Mouse (Mus musculus) thymus, postnatal 4 days (tissue): ENCODE results near the gene Pdzrn3.
A peak's percentile ranks its signal among the peaks of the same experiment; 100 is the strongest.

Experiments used
- DNase-seq: peaks from one replicate; pipeline ENCODE4 v3.0.0; 2021

The Pdzrn3 gene

DNA sequence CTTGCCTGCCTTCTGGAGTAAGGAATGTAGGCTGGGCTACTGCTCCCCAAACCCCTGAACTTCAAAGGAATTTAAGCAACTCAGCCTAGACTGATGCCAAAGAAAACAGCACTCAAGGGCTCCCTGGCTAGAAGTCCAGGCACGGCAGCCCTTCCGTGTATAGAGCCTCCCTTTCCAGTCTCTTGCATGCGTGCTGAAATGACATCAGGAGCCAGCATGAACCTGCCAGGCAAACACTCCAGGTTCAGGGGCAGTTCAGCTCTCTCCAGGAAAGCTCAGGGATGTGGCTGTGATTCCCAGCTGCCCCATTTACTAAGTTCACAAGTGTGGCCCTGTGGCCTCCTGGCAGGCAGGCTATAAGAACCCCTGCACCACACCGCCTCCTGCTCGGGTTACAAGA is 126.5 kb downstream of the Pdzrn3 start:
- no peak for DNase-seq

DNA sequence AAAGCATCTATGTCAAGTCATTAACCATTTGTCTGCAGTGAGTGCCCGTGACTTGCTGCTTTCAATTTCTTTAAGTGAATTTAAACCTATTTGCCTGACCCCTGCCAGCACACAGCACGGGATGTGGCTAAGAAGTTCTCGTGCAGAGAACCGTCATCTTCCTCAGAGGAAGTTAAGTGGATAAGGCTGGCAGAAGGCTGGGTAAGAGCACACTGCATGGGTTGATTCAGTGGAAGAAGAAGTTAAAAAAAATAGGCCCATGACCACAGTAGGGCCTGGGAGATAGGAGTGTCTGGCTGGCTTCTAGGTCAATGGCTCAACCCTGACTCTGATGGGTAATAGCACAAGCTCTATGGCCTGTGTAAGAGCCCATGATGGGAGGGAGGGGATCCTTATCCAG is 131.6 kb downstream of the Pdzrn3 start:
- no peak for DNase-seq

DNA sequence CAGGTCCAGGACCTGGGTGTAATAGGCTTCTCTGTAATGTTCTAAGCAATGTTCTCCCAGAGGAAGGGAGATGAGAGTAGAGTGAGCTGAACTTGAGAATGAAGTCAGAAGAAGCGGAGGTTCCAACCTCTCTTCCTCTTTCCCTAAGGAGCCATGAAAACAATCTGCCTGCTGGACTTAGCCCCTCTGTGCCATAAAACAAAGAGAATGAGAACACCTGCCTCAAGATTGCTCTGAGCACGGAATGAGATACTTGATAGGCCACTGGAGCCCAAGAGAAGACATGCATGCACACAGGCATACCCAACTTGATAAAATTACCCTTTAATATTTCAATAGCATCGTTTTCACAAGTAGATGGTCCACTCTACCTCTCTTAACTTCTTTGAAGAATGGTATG is 133.3 kb downstream of the Pdzrn3 start:
- DNase-seq: no peak

DNA sequence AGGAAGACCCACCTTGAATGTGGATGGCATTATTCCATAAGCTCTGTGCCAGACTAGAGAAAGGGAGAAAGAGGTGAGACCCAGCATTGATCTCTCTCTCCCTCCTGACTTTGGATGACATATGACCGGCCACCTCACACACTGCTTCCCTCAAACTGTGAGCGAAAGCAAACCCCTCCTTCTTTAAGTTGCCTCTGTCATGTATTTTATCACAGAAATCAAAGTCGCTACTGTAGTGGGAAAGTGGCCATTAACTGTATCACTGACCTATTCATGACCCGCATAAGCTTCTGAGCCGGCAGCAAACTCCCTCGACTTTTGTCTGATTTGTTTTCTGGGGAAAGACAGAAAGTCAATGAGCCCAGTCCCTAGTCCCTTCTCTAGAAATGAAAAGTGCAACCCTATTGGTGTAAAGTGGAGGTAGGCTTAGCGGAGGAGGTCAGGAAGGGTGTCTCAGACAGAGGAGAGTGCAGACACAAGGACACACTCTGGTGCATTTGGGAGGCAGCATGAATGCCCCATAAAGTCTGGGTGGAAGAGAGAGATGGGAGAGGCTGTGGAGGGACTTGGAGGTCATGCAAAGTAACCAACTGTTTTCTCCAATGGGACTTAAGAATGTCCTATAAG is 134.4 kb downstream of the Pdzrn3 start:
- DNase-seq: no peak

DNA sequence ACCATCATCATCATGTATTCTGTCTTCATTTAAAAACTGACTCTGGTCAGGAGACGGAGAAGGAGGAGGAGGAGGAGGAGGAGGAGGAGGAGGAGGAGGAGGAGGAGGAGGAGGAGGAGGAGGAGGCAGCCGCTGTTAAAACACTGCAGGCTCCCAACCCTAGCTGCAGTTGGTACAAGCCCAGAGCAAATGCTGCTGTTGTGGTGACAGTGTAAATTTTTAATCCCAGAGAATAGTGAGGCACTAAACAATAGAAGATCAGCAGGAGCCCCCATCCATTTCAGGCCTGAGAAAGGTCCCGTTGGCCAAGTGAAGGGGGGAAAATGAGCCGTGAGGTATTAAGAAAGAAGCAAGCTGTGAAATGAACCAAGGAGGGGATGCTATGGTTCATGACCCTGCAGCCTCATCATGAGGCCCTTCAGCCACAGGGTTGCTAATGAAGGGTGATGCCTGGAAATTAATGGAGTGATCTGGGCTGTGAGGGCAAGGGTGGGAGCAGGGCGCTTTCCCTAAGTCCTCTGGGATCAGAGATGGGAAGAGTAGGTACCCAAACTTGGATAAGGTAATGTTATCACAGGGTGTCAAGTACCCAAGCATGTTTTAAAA is 141.0 kb downstream of the Pdzrn3 start:
- DNase-seq: no peak

DNA sequence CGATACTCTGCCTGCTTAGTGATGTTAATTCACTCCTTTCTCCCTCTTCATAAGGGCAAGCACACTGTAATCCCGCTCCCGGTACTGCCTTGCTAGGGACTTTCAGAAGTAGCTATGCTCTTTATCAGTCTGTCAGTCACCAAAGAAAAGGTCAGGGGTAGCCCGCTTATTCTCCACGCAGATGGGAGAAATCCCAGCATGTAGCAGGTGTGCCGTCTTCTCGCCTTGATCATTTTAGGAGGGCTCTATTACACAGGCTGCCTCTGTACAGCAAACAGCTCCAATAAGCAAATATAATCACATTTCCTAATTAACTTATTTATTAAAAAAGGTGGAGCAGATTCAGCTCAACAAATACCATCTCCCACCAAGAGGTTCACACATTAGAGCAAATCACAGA is 141.5 kb downstream of the Pdzrn3 start:
- DNase-seq: no peak

DNA sequence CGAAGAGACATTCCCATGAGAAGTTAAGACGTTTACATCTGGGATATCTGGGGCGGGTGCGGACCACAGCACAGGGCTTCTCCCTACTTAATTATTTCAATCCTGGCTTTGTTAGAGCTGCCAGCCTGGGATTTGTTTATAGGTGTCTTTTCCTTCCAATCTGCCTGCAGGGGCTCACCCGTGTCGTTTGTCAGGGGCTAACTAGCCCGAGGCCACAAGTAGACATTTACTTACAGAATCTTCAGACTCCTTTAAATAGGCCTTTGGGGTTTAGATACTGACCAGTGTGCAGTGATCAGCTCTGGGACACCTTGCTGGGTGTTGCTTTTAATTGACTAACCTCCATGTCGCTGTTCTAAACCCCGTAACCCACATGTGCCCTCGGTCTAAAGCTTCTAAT is 143.3 kb downstream of the Pdzrn3 start:
- DNase-seq: no peak

DNA sequence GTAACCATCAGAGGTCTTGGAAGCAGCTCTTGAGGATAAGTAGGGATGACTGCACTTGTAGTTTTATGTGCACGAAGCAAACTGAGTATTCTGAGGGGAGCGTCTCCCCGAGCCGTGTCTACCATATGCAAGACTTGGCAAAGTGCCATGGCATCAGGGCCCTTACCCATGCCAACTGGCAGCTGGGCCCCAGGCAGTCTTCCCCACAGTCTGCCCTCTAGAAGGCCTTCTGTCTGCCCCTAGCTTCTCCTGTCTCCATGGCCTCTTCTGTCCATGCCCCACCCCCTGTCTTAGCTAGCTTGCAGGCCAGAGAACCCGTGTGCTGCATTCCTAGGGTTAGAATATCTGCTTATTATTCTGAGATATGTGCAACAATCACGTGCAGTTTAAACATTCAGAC is 144.0 kb downstream of the Pdzrn3 start:
- DNase-seq: no peak

DNA sequence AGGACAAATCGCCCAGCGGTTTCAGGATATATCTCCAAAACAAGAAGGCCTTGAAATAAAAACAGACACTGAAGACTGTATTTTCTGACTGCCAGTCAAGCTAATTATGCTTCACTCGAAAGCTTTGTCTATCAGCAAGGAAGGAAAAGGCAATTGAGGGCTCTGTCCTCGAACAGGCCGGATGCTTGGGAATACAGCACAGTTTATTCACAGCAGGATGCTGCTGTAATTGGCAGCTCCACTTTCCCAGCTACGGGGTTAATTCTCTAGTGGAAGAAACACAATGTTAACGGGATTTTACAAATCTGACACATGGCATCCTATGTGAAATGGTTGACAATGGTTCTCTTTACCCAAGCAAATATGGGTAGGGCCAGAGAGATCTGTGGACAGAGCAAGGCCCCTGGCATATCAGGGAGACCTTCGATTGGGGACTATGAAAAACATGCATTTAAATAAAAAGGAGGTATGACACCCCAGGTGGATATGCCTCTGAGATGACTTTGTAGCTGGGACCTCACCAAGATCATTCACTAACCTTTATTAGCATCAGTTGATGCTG is 150.3 kb downstream of the Pdzrn3 start:
- no peak for DNase-seq

DNA sequence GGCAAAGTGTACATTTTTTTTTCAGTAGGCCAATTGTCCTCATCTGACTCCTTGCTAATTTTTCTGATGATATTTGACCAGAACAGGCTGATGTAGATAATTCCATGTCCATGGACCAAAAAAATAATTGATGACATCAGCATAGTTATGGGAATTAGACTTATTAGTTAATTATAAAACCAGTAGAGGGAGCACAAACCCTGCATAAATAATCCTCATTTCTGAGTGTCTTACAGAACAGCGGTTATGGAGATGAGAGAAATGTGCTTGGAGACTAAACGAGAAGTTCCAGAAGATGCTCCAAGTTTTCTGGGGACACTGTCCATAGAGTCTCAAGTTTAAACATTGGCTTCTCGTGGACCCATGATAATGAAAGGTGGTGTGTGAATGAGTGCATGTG is 157.4 kb downstream of the Pdzrn3 start:
- no peak for DNase-seq

DNA sequence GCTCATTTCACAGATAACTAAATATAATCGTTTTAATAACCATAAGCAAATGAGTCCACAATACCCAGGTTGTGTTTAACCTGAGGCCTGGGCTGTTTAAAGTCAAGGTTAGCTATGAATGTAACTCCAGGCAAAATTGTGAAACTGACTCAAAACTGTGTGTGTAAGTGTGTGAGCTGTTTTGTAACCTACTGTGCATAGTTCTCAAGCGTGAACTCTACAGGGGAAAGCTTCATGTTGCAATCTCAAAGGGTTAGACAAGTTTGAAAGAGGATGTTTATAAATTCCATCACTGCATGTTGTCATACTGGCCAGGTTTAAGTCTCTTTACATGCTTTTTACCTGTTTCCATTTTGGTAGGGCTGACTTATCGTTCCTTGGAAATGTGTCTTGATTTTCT is 158.7 kb downstream of the Pdzrn3 start:
- DNase-seq: no peak

DNA sequence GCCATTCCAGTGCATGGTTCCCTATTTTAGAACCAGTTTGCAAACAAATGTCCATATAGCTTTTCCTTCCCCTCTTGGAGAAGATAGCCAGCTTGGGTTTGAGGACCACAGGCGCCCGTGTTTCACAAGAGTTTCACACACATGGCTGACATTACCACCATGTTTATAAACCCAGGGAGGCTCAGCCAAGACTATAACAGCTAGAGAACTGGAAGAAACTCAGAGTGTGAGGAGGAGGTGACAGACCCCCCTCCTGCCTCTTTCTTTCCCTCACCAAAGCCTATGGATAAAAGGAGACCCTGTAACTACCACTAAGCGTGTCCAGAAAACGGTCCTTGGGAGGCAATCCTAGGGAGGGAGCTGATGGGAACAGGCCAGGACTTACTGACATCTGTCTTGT is 159.5 kb downstream of the Pdzrn3 start:
- no peak for DNase-seq

DNA sequence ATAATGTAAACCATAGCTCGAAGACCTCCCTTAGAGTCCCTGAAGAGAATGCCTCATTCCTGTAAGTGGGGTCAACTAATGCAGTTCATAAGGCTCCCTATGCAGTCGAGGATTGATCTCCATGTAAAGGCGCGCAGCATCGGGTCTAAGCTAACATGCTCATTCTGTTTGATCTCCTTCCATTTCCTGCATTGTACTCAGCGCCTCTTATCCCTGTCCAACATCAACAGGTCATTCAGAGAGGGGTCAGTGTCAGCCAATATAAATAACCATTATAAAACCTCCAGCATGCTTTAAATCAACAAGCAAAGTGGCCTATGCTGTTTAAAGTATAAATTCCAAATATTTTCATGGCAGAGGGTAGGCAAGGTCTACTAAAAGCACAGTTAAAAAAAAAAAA is 159.9 kb downstream of the Pdzrn3 start:
- no peak for DNase-seq

DNA sequence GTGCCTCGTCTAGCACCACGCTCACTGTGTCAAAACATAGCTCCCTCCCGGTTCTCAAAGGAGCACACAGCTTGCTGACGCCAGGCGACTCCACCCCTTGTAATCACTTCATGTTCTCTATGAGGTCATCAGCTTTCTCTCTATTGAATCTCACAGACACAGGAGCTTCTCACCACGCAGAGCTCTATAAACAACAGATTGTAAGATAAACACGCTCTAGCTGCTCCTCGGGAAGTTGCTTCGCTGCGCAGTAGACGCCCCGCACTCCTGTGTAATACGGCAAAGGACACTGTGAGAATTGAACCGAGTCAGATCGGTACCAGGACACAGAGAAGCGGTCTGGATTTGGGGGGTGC is 162.3 kb downstream of the Pdzrn3 start:
- no peak for DNase-seq

DNA sequence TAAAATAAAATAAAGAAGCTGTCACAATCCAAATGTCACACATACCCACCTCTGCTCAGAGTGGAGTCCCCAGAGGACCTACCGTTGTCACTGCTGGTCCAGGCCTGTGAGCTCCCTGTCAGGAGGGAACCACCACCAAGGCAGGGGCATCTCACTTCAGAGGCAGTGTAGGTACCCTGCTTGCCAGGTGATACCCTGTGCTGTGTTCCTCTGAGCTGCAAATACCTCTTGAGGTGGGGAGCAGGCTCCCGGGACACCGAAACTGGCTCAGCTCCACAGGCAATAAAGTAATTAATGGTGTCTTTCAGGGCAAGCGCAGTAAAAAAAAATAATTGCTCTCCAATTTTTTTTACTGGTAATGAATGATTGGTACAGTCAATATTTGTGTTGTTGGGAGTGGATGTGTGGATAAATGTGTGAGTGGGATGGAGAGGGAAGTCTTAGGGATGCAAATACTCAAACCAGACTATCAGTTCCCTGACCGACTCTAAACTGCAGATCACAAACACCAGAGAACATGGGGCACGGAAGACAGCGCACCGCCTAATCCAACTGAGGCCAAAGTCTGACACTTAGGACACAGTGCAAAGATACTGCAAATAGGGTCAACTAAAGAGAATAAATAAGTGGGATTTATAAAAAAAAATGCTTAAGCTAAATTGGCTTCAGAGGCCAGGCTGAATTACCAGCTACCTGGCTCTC is 162.8 kb downstream of the Pdzrn3 start:
- DNase-seq: no peak

DNA sequence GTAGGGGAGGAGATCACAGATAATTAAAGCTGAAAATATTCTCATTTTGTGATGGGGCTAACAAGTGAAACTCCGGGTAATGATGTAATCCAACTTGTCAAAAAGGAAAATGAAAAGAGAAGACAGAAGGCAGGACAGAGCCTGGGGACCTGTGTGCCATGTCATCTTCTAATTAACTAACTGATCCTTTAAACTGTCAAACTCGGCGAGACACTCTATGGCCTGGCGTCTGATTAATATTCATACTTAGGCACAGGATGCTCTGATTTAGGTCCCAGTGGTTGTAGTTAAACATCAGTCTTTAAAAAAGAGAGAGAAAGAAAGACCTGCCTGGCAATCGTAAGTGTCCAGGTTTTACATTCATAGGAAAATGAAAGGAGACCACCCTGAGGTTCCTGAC is 164.6 kb downstream of the Pdzrn3 start:
- DNase-seq: no peak

DNA sequence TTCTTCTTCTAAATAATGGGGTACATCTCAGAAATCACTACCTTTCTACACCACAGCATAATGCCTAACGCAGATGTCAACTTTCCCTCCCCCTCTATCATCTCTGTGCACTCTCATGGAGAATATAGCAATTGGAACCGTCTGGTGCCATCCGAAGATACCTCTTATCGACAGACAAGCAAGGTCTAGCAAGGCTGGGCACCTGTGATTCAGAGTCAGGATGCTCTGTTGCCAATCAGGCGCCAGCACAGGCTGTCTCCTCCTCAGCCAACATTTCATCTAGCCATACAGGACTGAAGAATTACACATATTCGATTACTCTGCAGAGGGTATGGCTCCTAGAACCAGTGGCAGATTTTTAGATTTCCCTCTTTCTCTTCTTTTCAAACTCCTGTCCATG is 165.6 kb downstream of the Pdzrn3 start:
- no peak for DNase-seq

DNA sequence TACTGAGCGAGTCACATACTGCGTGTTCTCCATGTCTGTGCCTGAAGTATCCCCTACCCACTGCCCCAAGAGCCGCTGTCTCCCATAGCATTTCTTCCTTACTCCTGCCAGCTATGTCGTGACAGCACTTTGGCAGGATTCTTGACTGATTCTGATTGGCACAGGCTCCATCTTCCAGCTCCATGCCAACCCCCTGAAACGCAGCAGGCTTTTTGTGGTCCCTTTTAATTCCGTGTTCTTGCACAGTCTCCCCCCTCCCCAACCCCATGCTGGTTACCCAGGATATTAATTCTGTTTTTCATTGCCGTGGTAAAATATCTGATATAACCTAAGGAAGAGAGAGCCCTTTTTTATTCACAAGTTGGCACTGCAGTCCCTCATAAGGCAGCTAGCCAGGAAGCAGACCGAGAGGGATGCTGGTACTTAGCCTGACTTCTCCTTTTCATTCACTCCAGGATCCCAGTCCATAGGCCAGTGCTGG is 166.3 kb downstream of the Pdzrn3 start:
- no peak for DNase-seq

DNA sequence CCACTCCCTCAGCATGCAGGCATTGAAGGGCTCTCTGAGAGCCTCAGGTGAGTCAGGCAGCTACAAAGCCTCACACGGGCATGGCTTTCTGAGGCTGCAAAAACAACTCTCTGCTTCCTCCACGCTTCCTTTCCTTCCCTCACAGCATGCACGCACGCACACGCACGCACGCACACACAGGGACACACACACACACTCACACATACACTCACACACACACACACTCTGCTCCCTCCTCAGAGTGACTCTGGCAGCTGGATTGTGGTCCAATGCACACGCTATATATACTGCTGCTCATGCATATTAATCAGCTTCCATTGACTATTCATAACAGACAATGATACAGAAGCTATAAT is 178.8 kb downstream of the Pdzrn3 start:
- no peak for DNase-seq

DNA sequence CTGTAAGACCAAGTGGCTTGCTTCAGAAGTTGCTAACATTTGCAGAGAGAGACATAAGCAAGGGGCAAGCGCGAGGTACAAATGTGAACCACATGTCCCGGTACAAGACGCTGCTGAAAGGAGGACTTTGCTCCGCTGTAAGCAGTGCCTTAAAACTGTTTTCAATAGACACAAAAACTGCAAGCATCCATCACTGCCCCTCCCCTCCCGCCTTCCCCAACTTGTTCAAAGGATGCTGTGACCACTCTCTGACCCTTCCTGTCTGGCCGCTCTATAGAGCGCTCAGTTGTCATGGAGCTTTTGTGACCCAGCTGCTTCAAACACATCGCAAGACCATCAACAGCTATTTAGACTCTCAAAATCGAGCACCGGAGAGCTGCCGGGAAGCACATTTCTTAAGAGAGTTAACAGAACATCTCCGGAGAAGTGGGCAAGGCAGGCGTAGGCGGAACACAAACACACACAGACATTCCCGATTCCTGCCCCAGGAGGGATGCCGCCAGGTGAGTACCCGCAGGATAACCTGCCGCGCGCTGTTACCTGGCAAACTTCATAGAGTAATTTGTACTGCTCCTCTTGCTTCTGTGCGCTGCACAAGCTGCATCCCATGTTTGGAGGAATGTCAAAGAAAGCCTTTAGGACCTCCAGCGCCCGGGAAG is 179.3 kb downstream of the Pdzrn3 start:
- DNase-seq: no peak

DNA sequence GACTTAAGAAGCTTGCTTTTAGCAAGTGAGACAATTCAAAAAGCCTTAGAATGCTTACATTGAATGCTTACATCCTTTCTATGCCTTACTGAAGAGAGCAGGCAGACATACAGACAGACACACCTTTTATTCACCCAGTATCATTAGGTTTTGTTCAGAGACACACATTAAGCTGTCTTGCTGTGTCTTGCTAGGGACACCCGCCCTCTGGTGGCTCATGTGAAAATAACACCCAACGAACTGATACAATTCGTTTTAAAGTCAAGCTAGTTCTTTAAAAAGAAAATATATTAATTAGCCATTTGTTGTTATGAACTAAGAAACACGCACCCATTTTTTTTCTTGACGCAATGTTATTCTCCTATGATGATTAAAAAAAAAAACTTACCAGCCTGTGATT is 180.1 kb downstream of the Pdzrn3 start:
- peak; percentile 70 for DNase-seq

DNA sequence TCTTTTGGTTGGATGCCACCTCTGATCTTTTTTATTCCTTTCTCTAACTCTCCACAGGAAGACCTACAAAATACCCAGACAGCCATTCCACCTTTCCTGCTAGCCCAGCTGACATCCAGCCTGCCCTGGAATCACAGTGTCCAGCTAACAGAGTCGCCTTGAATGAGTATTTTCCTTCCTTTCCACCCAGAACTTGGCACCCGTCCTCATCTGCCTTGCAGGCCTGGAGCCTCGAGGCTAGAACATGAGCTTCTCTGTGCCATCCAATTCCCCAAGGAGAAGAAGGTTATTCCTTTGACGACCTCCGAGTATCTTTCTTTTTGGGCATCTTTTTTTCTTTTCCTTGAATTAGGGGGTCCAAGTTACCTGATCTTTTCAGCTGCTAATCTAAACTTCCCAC is 181.8 kb downstream of the Pdzrn3 start:
- DNase-seq: no peak

DNA sequence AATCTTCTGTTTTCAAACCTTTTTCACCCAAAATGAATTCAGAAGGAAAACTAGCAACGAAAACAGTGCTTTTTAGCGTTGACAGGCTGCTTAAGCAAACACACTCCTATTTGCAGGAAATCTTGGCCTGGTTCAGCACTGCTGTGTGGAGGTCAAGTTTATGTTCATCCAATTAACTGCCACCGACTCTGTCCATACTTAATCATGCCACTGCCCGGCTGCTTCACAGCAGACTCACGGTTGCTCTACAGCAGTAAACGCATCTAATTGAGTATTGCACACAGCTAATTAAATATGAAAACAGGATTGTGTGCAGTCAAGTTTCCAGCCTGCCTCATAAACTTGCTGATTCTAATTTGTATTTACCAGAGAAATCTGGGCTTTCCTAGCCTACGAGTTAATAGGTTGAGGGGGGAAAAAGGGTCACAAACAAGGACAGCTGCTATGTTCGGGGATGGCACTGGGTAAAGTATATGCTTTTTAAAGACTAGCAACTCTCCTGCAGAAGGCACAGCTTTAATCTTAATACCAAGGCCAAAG is 183.2 kb downstream of the Pdzrn3 start:
- DNase-seq: no peak

DNA sequence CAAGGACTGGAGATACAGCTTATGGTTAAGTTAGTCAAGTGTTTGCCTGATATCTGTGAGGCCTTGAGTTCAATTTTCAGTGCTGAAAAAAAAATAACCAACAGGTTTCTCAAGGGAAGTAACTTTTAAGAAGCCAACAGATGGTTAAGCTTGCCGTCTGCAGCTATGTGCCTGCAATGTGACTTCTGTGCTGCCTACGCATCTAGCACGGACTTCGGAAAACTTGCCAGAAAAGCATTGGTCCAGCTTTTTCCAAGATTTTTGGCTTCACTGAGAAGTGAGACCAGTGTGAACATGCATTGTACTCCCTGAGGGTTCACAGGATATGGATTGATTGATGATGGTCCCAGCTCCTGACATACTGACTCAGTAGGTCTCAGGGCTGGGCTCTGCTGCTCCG is 186.1 kb downstream of the Pdzrn3 start:
- no peak for DNase-seq
